Mouse (Mus musculus): ENCODE measurements around the gene Fam117b. TPM values are rescaled to one million over a fixed set of nuclear protein-coding genes. Genes with fewer than 3 reads are reported as not detected.

Fam117b gene
- polyA plus RNA-seq, 1 experiment from 2014 or later = 54.7 TPM

DNA sequence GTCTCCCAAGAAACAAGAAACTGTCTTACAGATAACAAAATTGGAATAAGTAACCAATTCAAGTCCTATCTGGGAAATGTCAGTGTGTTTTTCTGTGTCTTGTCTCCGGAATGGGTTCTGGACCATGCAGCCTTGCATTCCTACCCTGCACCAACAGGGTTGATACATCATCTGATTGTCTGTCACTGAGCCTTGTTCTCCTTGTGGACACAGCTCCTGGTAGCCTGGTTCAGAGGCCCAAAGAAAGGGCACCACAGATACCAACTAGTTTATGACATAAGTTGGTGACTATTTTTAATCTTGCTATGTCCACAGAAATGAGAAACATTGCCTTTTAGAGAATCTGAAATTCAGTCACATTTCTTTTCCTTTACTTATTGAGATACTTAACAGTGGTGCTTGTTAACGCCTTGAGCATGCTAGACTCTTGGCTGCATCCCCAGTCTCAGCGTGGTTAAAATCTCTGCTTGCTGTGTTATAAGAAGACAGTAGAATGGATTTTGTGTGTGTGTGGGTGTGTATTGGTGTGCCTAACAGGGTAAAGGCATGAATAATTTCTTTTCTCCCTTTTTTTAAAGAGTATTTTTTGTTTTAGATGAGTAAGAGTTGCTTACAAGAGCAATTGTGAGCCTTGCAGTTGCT, 74.7 kb downstream of the Fam117b start:
- Histone ChIP-seq H3K27ac (ENCODE audit: low read depth, low read length) (no peak overlapping the region), H3K9ac (replicated peaks; ENCODE audit: low read depth, low read length) (no peak overlapping the region), H3K27me3 (ENCODE audit: control insufficient read depth, insufficient read depth, low read length) (no peaks in the 10 kb centered on the region), H3K4me3 (ENCODE audit: low read depth, low read length) (no peak overlapping the region), H3K4me2 (ENCODE audit: low read depth, low read length) (no peak overlapping the region), H3K9me3 (ENCODE audit: control insufficient read depth, low read length) (no peaks in the 10 kb centered on the region), H3K4me1 (ENCODE audit: control insufficient read depth, insufficient read depth, low read length) (no peaks in the 10 kb centered on the region), H3K36me3 (ENCODE audit: control insufficient read depth, insufficient read depth, low read length) (peaks cover 5% of the 10 kb centered on the region; the same call in 1 of the 2 replicates)
- no peak for ATAC-seq (ENCODE audit: low read depth)
- WGBS = 96% methylated on average over 3 of the region's 3 CpGs

DNA sequence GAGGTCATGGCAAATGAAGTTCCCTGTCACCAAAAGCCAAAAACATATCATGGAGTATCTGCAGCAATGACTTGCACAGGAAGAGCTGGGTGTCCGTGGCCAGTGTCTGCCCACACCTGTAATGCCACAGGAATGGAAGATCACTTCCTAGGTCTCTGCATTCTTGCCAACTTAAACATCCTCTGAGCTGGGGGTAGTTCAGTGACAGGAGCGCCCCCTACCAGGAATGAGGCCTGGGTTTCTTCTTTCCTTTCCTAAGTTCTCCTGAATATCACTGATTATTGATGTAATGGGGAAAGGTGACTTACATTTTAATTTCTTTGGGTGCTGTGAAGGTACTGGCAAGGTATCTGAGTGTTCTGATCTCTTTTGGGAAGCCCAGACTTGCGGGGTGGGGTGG, 82.8 kb downstream of the Fam117b start:
- WGBS = 46% methylated on average over 3 of the region's 3 CpGs
- no peaks in the 10 kb centered on the region for H3K9me3 ChIP-seq (ENCODE audit: control insufficient read depth, low read length)
- no peaks in the 10 kb centered on the region for H3K27me3 ChIP-seq (ENCODE audit: control insufficient read depth, insufficient read depth, low read length)
- no peaks in the 10 kb centered on the region for H3K36me3 ChIP-seq (ENCODE audit: control insufficient read depth, insufficient read depth, low read length)
- H3K4me1 ChIP-seq (ENCODE audit: control insufficient read depth, insufficient read depth, low read length) = no peaks in the 10 kb centered on the region
- H3K27ac ChIP-seq (ENCODE audit: low read depth, low read length) = no peak overlapping the region
- no peak overlapping the region for H3K4me3 ChIP-seq (ENCODE audit: low read depth, low read length)
- no peak overlapping the region for H3K9ac ChIP-seq (replicated peaks; ENCODE audit: low read depth, low read length)
- ATAC-seq (ENCODE audit: low read depth) = no peak
- no peak overlapping the region for H3K4me2 ChIP-seq (ENCODE audit: low read depth, low read length)

DNA sequence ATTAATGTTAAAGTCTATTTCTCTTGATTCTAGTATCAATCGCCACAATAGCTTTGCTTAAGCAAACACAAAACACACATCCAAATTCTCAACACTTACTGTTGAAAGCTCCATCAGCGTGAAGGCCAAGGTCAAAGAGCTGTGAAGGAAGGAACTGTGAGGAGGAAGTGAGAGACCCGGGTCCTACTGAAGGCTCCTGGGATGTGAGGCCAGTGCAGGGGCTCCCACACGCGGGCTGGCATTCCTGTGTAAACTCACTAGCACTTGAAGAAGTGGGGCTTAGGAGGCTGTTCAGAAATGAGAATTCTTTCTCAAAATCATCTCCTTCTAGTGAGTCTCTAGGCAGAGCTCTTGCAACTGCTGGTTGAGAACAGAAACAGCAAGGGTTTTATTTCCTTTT, 84.5 kb downstream of the Fam117b start:
- H3K4me1 ChIP-seq (ENCODE audit: control insufficient read depth, insufficient read depth, low read length) = no peaks in the 10 kb centered on the region
- H3K4me2 ChIP-seq (ENCODE audit: low read depth, low read length) = no peak overlapping the region
- WGBS = 77% methylated on average over 5 of the region's 5 CpGs
- no peaks in the 10 kb centered on the region for H3K27me3 ChIP-seq (ENCODE audit: control insufficient read depth, insufficient read depth, low read length)
- ATAC-seq (ENCODE audit: low read depth) = no peak
- no peaks in the 10 kb centered on the region for H3K9me3 ChIP-seq (ENCODE audit: control insufficient read depth, low read length)
- H3K4me3 ChIP-seq (ENCODE audit: low read depth, low read length) = no peak overlapping the region
- H3K27ac ChIP-seq (ENCODE audit: low read depth, low read length) = no peak overlapping the region
- no peaks in the 10 kb centered on the region for H3K36me3 ChIP-seq (ENCODE audit: control insufficient read depth, insufficient read depth, low read length)
- no peak overlapping the region for H3K9ac ChIP-seq (replicated peaks; ENCODE audit: low read depth, low read length)

DNA sequence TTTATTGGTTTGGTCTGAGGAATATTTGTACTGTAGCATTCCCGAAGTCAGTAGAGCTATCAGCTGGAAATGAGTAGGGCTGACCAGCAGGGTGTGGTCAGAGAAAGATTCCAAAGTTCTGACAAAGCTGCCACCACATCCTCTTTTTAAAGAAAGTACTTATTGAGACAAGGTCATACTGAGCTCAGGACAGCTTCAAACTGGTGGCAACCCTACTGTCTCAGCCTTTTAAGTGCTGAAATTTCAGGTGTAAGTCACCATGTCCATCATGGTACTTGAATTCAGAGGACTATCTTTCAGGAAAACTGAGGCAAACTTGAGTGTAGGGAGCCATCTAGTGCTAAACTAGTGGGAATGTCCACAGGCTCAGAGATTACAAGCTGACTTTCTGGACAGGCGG, 87.5 kb downstream of the Fam117b start:
- no peak overlapping the region for H3K4me3 ChIP-seq (ENCODE audit: low read depth, low read length)
- no peak overlapping the region for H3K4me2 ChIP-seq (ENCODE audit: low read depth, low read length)
- H3K9me3 ChIP-seq (ENCODE audit: control insufficient read depth, low read length) = no peaks in the 10 kb centered on the region
- H3K4me1 ChIP-seq (ENCODE audit: control insufficient read depth, insufficient read depth, low read length) = no peaks in the 10 kb centered on the region
- no peak overlapping the region for H3K9ac ChIP-seq (replicated peaks; ENCODE audit: low read depth, low read length)
- H3K36me3 ChIP-seq (ENCODE audit: control insufficient read depth, insufficient read depth, low read length) = no peaks in the 10 kb centered on the region
- no peak for ATAC-seq (ENCODE audit: low read depth)
- no peak overlapping the region for H3K27ac ChIP-seq (ENCODE audit: low read depth, low read length)
- H3K27me3 ChIP-seq (ENCODE audit: control insufficient read depth, insufficient read depth, low read length) = no peaks in the 10 kb centered on the region
- 65% methylated on average over 2 of the region's 2 CpGs for WGBS

DNA sequence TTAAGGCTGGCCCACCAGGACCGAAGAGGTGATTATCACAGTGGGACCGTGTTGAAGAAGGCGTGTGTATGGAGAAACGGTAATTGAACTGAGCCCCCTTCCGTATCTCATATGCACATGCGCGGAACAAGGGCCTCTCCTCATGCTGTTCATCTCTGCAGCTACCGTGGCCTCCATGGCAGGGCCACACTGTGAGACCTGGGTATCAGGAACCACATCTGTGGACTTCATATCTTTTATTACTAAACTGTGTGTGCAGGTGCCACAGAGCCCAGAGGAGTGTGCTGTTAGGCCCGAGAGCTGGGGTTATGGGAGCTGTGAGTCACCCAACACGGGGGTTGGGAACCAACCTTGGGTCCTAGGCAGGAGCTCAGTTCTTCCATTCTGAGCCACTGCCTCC, 94.5 kb downstream of the Fam117b start:
- H3K9ac ChIP-seq (replicated peaks; ENCODE audit: low read depth, low read length) = no peak overlapping the region
- H3K4me2 ChIP-seq (ENCODE audit: low read depth, low read length) = no peak overlapping the region
- ATAC-seq (ENCODE audit: low read depth) = no peak
- 91% methylated on average over 10 of the region's 10 CpGs for WGBS
- no peak overlapping the region for H3K4me3 ChIP-seq (ENCODE audit: low read depth, low read length)
- no peaks in the 10 kb centered on the region for H3K4me1 ChIP-seq (ENCODE audit: control insufficient read depth, insufficient read depth, low read length)
- no peak overlapping the region for H3K27ac ChIP-seq (ENCODE audit: low read depth, low read length)
- no peaks in the 10 kb centered on the region for H3K36me3 ChIP-seq (ENCODE audit: control insufficient read depth, insufficient read depth, low read length)
- no peaks in the 10 kb centered on the region for H3K27me3 ChIP-seq (ENCODE audit: control insufficient read depth, insufficient read depth, low read length)
- no peaks in the 10 kb centered on the region for H3K9me3 ChIP-seq (ENCODE audit: control insufficient read depth, low read length)

DNA sequence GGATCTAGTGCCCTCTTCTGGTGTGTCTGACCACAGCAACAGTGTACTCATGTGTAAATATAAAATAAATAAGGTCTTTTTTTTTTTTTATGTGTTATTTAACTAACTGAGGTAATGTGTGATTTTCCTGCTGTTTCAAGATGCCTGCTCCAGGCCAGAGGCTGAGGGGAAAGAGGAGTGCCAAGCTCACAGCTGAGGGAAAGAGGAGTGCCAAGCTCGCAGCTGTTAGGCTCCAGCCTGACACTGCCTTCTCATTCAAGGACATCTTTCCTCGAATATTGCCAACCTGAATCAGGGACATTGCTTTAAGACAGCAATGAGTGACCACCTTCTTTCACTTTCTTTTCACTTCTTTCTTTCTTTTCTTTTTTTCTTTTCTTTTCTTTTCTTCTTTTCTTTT, 95.9 kb downstream of the Fam117b start:
- Histone ChIP-seq H3K4me2 (ENCODE audit: low read depth, low read length) (no peak overlapping the region), H3K27ac (ENCODE audit: low read depth, low read length) (no peak overlapping the region), H3K27me3 (ENCODE audit: control insufficient read depth, insufficient read depth, low read length) (no peaks in the 10 kb centered on the region), H3K36me3 (ENCODE audit: control insufficient read depth, insufficient read depth, low read length) (no peaks in the 10 kb centered on the region), H3K4me3 (ENCODE audit: low read depth, low read length) (no peak overlapping the region), H3K9ac (replicated peaks; ENCODE audit: low read depth, low read length) (no peak overlapping the region), H3K4me1 (ENCODE audit: control insufficient read depth, insufficient read depth, low read length) (no peaks in the 10 kb centered on the region), H3K9me3 (ENCODE audit: control insufficient read depth, low read length) (no peaks in the 10 kb centered on the region)
- no peak for ATAC-seq (ENCODE audit: low read depth)
- 78% methylated on average over 2 of the region's 2 CpGs for WGBS

DNA sequence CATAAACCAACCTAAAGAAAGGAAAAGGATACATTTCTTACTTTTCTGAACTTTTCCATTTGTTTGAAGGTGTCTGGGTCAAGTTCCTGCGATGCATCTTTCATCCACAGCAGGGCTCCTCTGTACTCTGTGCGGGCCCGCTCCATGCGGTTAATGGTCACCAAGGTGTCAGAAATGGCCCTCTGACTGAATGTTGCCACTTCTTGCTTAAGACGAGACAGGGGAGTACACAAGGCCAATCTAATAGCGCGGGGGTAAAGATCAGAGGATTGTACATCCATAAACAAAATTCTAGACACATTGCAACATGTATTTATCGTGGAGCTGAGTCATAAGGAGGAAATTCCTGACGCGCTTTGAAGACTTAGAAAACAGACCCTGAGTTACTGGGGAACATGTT, 101.0 kb downstream of the Fam117b start:
- no peaks in the 10 kb centered on the region for H3K4me1 ChIP-seq (ENCODE audit: control insufficient read depth, insufficient read depth, low read length)
- WGBS = 89% methylated on average over 10 of the region's 10 CpGs
- H3K4me2 ChIP-seq (ENCODE audit: low read depth, low read length) = no peak overlapping the region
- no peak overlapping the region for H3K4me3 ChIP-seq (ENCODE audit: low read depth, low read length)
- H3K27me3 ChIP-seq (ENCODE audit: control insufficient read depth, insufficient read depth, low read length) = no peaks in the 10 kb centered on the region
- ATAC-seq (ENCODE audit: low read depth) = no peak
- H3K9me3 ChIP-seq (ENCODE audit: control insufficient read depth, low read length) = no peaks in the 10 kb centered on the region
- H3K9ac ChIP-seq (replicated peaks; ENCODE audit: low read depth, low read length) = no peak overlapping the region
- no peak overlapping the region for H3K27ac ChIP-seq (ENCODE audit: low read depth, low read length)
- no peaks in the 10 kb centered on the region for H3K36me3 ChIP-seq (ENCODE audit: control insufficient read depth, insufficient read depth, low read length)

DNA sequence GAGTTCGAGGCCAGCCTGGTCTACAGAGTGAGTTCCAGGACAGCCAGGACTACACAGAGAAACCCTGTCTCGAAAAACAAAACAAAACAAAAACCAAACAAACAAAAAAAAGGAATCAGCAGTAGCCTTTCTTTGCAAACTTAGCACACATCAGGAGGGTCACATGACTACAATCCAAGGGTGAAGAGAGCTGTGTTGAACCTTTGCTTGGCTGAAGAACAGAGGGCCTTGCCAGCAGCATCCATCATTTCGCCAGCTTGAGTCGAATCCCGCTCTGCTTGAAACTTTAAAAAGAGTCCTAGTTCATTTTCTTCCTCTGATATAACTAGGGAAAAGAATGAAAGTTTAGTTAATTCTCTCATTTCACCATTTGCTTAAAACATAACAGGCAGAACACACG, 102.7 kb downstream of the Fam117b start:
- ATAC-seq (ENCODE audit: low read depth) = no peak
- no peaks in the 10 kb centered on the region for H3K27me3 ChIP-seq (ENCODE audit: control insufficient read depth, insufficient read depth, low read length)
- H3K27ac ChIP-seq (ENCODE audit: low read depth, low read length) = no peak overlapping the region
- no peaks in the 10 kb centered on the region for H3K36me3 ChIP-seq (ENCODE audit: control insufficient read depth, insufficient read depth, low read length)
- no peak overlapping the region for H3K4me3 ChIP-seq (ENCODE audit: low read depth, low read length)
- H3K9ac ChIP-seq (replicated peaks; ENCODE audit: low read depth, low read length) = no peak overlapping the region
- H3K4me1 ChIP-seq (ENCODE audit: control insufficient read depth, insufficient read depth, low read length) = no peaks in the 10 kb centered on the region
- no peak overlapping the region for H3K4me2 ChIP-seq (ENCODE audit: low read depth, low read length)
- H3K9me3 ChIP-seq (ENCODE audit: control insufficient read depth, low read length) = no peaks in the 10 kb centered on the region
- WGBS = 83% methylated on average over 6 of the region's 6 CpGs

DNA sequence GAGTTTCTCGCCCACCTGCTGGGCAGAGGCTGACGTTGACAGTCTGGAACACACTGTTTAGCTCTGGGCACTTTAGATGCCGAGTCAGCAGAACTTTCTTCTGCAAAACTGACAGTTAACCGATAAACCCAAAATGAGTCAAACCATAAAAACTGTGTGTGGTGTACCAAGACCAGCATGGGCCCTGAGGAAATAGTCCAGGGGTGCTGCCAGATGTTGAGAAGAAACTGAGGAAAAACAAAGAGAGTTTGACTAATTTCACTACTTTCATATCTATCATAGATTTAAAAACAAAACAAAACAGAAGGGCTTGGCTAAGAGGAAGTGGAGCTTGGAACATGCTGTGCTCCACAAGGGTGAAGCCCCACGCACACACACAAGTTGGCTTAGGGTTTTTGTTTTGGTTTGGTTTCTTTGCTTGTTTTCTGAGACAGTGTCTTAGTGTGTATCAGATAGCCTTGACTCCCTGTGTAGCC, 103.4 kb downstream of the Fam117b start:
- Histone ChIP-seq H3K27ac (ENCODE audit: low read depth, low read length) (no peak overlapping the region), H3K9ac (replicated peaks; ENCODE audit: low read depth, low read length) (no peak overlapping the region), H3K36me3 (ENCODE audit: control insufficient read depth, insufficient read depth, low read length) (no peaks in the 10 kb centered on the region), H3K4me2 (ENCODE audit: low read depth, low read length) (no peak overlapping the region), H3K27me3 (ENCODE audit: control insufficient read depth, insufficient read depth, low read length) (no peaks in the 10 kb centered on the region), H3K9me3 (ENCODE audit: control insufficient read depth, low read length) (no peaks in the 10 kb centered on the region), H3K4me3 (ENCODE audit: low read depth, low read length) (no peak overlapping the region), H3K4me1 (ENCODE audit: control insufficient read depth, insufficient read depth, low read length) (no peaks in the 10 kb centered on the region)
- ATAC-seq (ENCODE audit: low read depth) = no peak
- 78% methylated on average over 5 of the region's 5 CpGs for WGBS
